In the genomic region with DNA sequence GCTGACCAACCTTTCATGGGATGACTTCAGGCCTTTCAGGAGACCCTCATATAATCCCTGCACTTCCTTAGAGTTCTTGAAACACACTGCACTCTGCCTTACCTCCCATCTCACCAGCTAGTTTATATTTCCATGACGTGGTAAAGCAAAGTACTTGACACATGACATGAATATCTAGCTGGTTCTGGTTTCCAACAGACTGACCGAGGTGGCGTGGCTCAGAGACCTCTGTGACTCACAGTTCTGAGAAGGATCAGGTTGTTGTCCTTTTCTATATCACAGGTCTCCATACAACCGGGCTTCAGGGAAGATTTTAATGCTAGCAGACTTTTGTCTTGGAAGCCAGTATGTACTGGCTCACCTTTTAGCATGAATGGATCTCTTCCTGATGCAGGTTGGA, we compare ENCODE assay signal across 26 mouse cellular contexts.
A peak's percentile ranks its signal among the peaks of the same experiment; 100 is the strongest.
DNase-seq lines count a peak whose midpoint lies in the region; ATAC-seq and TF ChIP-seq lines count a peak whose summit lies in the region.
"Had no signal": no experiment of that assay in that cellular context is flagged by ENCODE, and none has a peak within 500 bp of the region (broad histone marks: within the 10 kb centered on the region; RNA-seq: fewer than 3 reads in every experiment).

No protein-coding gene starts in this region.

- no peak for TF ChIP-seq EP300 in stomach, postnatal 0 days (optimal IDR thresholded peaks at IDR 0.05)

- H3K27ac ChIP-seq in hindbrain, embryonic 14.5 days = 0 out of 2 replicates have a peak overlapping the region, but pooled peaks have one; percentile 9
- no peak overlapping the region; the same call in 1 of the 2 replicates for H3K27ac ChIP-seq in hindbrain, embryonic 11.5 days (ENCODE audit: low read depth, low read length)
- H3K27ac ChIP-seq in kidney, embryonic 16.5 days (ENCODE audit: low read length) = peak overlapping the region; percentile 61
- H3K27ac ChIP-seq in stomach, postnatal 0 days (replicated peaks) = 0 out of 2 replicates have a peak overlapping the region, but pooled peaks have one; percentile 2
- H3K27ac ChIP-seq: embryonic facial prominence, embryonic 15.5 days; forebrain, embryonic 10.5 days; gastrocnemius, adult 2 months; heart, embryonic 10.5 days; heart, embryonic 15.5 days; hindbrain, embryonic 15.5 days had no signal

- H3K9ac ChIP-seq in hindbrain, embryonic 14.5 days = no peak overlapping the region
- H3K9ac ChIP-seq in hindbrain, embryonic 11.5 days (ENCODE audit: low read depth, low read length) = no peak overlapping the region
- no peak overlapping the region for H3K9ac ChIP-seq in kidney, embryonic 16.5 days (replicated peaks; ENCODE audit: low read length)
- no peak overlapping the region for H3K9ac ChIP-seq in stomach, postnatal 0 days (ENCODE audit: low read length)
- H3K9ac ChIP-seq: embryonic facial prominence, embryonic 15.5 days; heart, embryonic 15.5 days; hindbrain, embryonic 15.5 days had no signal

- H3K27me3 ChIP-seq in hindbrain, embryonic 14.5 days (ENCODE audit: control insufficient read depth, insufficient read depth, low read length) = no peaks in the 10 kb centered on the region
- H3K27me3 ChIP-seq in hindbrain, embryonic 11.5 days (ENCODE audit: control insufficient read depth, insufficient read depth, low read length) = no peaks in the 10 kb centered on the region
- no peaks in the 10 kb centered on the region for H3K27me3 ChIP-seq in kidney, embryonic 16.5 days (ENCODE audit: insufficient read depth, low read length)
- H3K27me3 ChIP-seq in stomach, postnatal 0 days (ENCODE audit: control insufficient read depth, insufficient read depth, low read length) = no peaks in the 10 kb centered on the region
- H3K27me3 ChIP-seq: embryonic facial prominence, embryonic 15.5 days; heart, embryonic 15.5 days; hindbrain, embryonic 15.5 days had no signal

- TF ChIP-seq CTCF in stomach, postnatal 0 days (IDR thresholded peaks at IDR 0.05; ENCODE audit: low read depth) = no peak

- no peak overlapping the region for H3K4me2 ChIP-seq in hindbrain, embryonic 14.5 days (replicated peaks)
- H3K4me2 ChIP-seq in hindbrain, embryonic 11.5 days (replicated peaks; ENCODE audit: low read depth, low read length) = no peak overlapping the region
- no peak overlapping the region for H3K4me2 ChIP-seq in kidney, embryonic 16.5 days (replicated peaks; ENCODE audit: low read depth, low read length)
- no peak overlapping the region for H3K4me2 ChIP-seq in stomach, postnatal 0 days (replicated peaks; ENCODE audit: low read depth)
- H3K4me2 ChIP-seq: embryonic facial prominence, embryonic 15.5 days; heart, embryonic 15.5 days; hindbrain, embryonic 15.5 days had no signal

- no peak overlapping the region for H3K4me3 ChIP-seq in hindbrain, embryonic 14.5 days (replicated peaks; ENCODE audit: low read length)
- no peak overlapping the region for H3K4me3 ChIP-seq in hindbrain, embryonic 11.5 days (ENCODE audit: low read depth, low read length)
- no peak overlapping the region for H3K4me3 ChIP-seq in kidney, embryonic 16.5 days (ENCODE audit: low read length)
- no peak overlapping the region for H3K4me3 ChIP-seq in stomach, postnatal 0 days (ENCODE audit: low read depth, low read length)
- H3K4me3 ChIP-seq: embryonic facial prominence, embryonic 15.5 days; erythroblast, embryonic 14.5 days; forebrain, embryonic 10.5 days; gastrocnemius, adult 2 months; heart, embryonic 10.5 days; heart, embryonic 15.5 days; hindbrain, embryonic 15.5 days had no signal

- peak; percentile 55 for DNase-seq in heart, adult 11 months
- no peak for DNase-seq in heart, postnatal 4 days
- DNase-seq in hindbrain, embryonic 14.5 days (ENCODE audit: low spot score) = no peak
- DNase-seq in hindbrain, embryonic 11.5 days (ENCODE audit: low spot score) = no peak
- DNase-seq in kidney, postnatal 36 days = no peak
- no peak for DNase-seq in stomach, postnatal 0 days (ENCODE audit: low spot score)
- DNase-seq: adrenal gland, postnatal 10 days; B cell, adult 2 months; cerebellum, adult 11 months; cerebellum, adult 8-10 months; cerebellum, postnatal 14 days; embryo, embryonic 11 days; gastrocnemius, adult 2 months; gastrocnemius, postnatal 25 days; heart, postnatal 14 days had no signal

- H3K9me3 ChIP-seq in hindbrain, embryonic 14.5 days (ENCODE audit: control insufficient read depth, low read length) = no peaks in the 10 kb centered on the region
- H3K9me3 ChIP-seq in hindbrain, embryonic 11.5 days (ENCODE audit: control insufficient read depth, low read length) = no peaks in the 10 kb centered on the region
- no peaks in the 10 kb centered on the region for H3K9me3 ChIP-seq in kidney, embryonic 16.5 days (ENCODE audit: low read length)
- H3K9me3 ChIP-seq in stomach, postnatal 0 days (ENCODE audit: control insufficient read depth, low read length) = no peaks in the 10 kb centered on the region
- H3K9me3 ChIP-seq: embryonic facial prominence, embryonic 15.5 days; forebrain, embryonic 10.5 days; heart, embryonic 10.5 days; heart, embryonic 15.5 days; hindbrain, embryonic 15.5 days had no signal

- no peaks in the 10 kb centered on the region for H3K36me3 ChIP-seq in hindbrain, embryonic 14.5 days (replicated peaks; ENCODE audit: control insufficient read depth, insufficient read depth)
- H3K36me3 ChIP-seq in hindbrain, embryonic 11.5 days (ENCODE audit: control insufficient read depth, insufficient read depth, low read length) = no peaks in the 10 kb centered on the region
- no peaks in the 10 kb centered on the region for H3K36me3 ChIP-seq in kidney, embryonic 16.5 days (ENCODE audit: insufficient read depth, low read length)
- no peaks in the 10 kb centered on the region for H3K36me3 ChIP-seq in stomach, postnatal 0 days (ENCODE audit: control insufficient read depth, insufficient read depth, low read length)
- H3K36me3 ChIP-seq: embryonic facial prominence, embryonic 15.5 days; forebrain, embryonic 10.5 days; G1E; heart, embryonic 10.5 days; heart, embryonic 15.5 days; hindbrain, embryonic 15.5 days had no signal

- WGBS in hindbrain, embryonic 14.5 days = 83% methylated on average over 4 of the region's 4 CpGs
- 83% methylated on average over 4 of the region's 4 CpGs for WGBS in hindbrain, embryonic 11.5 days
- 69% methylated on average over 4 of the region's 4 CpGs for WGBS in kidney, embryonic 16.5 days
- 61% methylated on average over 4 of the region's 4 CpGs for WGBS in stomach, postnatal 0 days

- H3K4me1 ChIP-seq in hindbrain, embryonic 14.5 days (replicated peaks; ENCODE audit: control insufficient read depth, insufficient read depth, low read length) = peaks cover 8% of the 10 kb centered on the region; the same call in 1 of the 2 replicates
- H3K4me1 ChIP-seq in hindbrain, embryonic 11.5 days (replicated peaks; ENCODE audit: control insufficient read depth, insufficient read depth, low read length) = no peaks in the 10 kb centered on the region
- peaks cover 16% of the 10 kb centered on the region for H3K4me1 ChIP-seq in kidney, embryonic 16.5 days (ENCODE audit: insufficient read depth, low read length)
- no peaks in the 10 kb centered on the region for H3K4me1 ChIP-seq in stomach, postnatal 0 days (replicated peaks; ENCODE audit: control insufficient read depth, insufficient read depth)
- H3K4me1 ChIP-seq: heart, embryonic 15.5 days had no signal

- ATAC-seq in hindbrain, embryonic 14.5 days (ENCODE audit: low FRiP score) = no peak
- ATAC-seq in hindbrain, embryonic 11.5 days (ENCODE audit: low FRiP score) = no peak
- ATAC-seq in kidney, embryonic 16.5 days (ENCODE audit: low FRiP score, low TSS enrichment) = no peak
- peak; percentile 95 for ATAC-seq in stomach, postnatal 0 days (ENCODE audit: low FRiP score, low TSS enrichment)
- ATAC-seq: CD4-positive, CD25-positive, alpha-beta regulatory T cell, adult 4 months; forebrain, embryonic 14.5 days; inflammation-experienced regulatory T-cells, adult 6 months had no signal
